Mouse (Mus musculus) common myeloid progenitor, adult 5-6 weeks (primary cell): ENCODE results near the gene Yeats4. TPM values are rescaled to one million over a fixed set of nuclear protein-coding genes. Genes with fewer than 3 reads are reported as not detected.

Experiments used
- ATAC-seq: replicated peaks from 2 replicates; pipeline ENCODE4 v1.8.0; 2016; ENCODE audit warnings: low read depth, mild to moderate bottlenecking, moderate TSS enrichment, inconsistent platforms; ENCODE audit not compliant: poor library complexity, severe bottlenecking
- total RNA-seq: library from RNA; stranded (forward); fragments of 200-1000, 187-1606 nt; gene quantifications from 2 replicates; pipeline ENCODE4 v1.2.3, GENCODE M21; 2017

The Yeats4 gene
- total RNA-seq, 1 experiment from 2014 or later = 192 TPM

- peak; percentile 56; the same call in 1 of the 2 replicates for ATAC-seq
Measured at GRCm38 (mm10) chr10:117203558-117203981, 20.7 kb downstream of the Yeats4 start.

DNA sequence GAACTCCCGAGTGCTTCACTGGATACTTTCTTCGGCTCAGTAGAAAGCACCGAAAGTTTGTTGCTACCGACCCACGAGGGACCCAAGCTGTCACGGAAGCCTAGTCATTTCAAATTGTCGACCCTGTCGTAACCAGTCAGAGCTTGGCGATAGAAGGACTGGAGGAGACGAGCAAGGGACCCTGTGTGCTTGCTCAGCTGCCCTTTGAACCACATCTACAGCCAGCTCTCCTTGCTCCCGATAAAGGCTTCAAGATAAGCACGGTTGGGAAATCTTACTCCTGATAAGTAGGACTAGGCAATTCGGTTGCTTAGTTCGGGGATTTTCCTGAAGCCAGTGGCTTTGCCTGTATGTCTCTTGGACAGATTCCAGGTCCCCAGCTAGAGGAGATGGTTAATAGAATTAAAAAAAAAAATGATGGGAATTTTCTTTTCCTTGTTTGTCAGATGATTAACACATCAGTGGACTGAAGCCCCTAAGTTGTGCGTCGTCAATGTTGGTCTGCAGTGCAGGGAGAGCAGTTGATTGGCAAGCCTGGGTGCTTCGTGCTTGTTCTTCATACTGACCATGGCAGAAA is 21.2 kb downstream of the Yeats4 start:
- no peak for ATAC-seq

DNA sequence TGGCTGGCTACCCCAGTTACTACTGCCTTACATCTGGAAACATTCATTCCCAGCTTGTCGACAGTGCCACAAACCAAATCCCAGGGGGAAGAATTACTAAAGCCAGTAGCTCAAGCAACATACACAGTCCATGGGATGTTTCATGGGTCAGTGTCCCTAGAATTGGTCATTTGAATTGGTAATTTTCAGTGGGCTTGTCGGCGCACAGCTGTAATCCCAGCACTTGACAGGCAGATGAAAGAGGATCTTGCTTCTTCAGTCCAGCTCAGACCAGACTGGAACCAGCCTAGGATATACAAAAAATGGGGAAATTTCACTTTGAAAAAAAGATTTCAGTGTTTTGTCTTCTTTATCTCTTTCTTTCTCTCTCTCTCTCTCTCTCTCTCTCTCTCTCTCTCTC is 24.6 kb downstream of the Yeats4 start:
- ATAC-seq = no peak

DNA sequence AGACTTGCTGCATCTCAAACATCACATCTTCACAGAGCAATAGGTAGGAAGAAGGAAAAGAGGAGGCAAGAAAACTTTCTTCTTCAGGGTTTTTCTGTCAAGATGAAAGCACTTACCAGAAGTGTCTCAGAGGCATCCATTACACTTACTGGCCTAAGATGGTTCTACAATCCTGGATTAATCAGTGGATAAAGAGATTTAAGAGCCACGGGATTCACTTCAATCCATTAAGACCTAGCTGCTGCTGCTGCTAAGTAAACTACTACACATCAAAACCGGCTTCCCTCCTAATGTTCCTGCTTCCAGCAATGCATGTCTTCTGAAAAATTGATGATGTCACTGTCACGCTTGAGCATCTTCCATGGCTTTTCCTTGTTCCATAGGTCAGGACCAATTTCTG is 27.6 kb downstream of the Yeats4 start:
- ATAC-seq = no peak

DNA sequence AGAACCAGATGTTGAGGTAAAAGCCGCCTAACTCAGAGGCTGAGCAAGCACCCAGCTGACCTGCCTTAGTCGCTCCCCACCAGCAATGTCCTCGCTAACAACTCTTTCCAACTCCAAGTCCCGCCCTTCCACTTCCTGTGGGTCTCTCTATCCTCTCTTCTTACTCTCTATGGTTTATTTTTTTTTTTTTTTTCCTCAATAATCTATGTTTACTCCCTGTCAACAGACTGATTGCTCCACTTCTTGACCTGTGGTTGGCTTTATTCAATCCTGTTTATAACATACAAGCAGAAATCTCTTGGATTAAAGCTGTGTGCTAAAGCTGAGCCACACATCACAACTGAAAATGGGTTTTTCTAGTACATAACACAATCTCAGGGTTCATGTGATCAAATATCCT is 28.6 kb downstream of the Yeats4 start:
- ATAC-seq = no peak

- no peak for ATAC-seq
Measured at GRCm38 (mm10) chr10:117195005-117195404, 29.3 kb downstream of the Yeats4 start.

GRCm38 (mm10) chr10:117193364-117193763 is 30.9 kb downstream of the Yeats4 start:
- ATAC-seq = no peak

GRCm38 (mm10) chr10:117185399-117186089 is 38.8 kb downstream of the Yeats4 start:
- no peak for ATAC-seq

- no peak for ATAC-seq
Measured at GRCm38 (mm10) chr10:117181098-117181497, 43.2 kb downstream of the Yeats4 start.

DNA sequence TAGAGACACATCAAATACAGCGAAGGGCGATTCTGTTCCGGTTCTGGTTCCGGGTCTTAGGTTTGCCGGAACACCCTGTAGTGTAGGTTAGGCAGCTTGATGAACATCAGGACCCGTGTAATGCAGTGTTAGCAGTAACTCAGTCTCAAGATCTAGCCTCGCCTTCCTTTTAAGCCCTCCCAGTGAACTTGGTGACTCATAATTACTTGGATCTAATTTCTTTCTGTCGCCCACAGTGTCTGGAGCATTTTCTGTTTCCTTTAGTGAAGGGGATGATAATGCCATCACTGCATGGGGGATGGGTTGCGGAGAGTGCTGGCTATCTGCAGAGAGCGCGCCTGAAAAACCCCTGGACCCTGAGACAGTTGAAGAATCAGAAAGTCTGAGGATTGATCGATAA is 49.7 kb downstream of the Yeats4 start:
- ATAC-seq = no peak

- ATAC-seq = 0 out of 2 replicates have a peak, but pooled peaks have one; percentile 42
Measured at GRCm38 (mm10) chr10:117173566-117174438, 50.5 kb downstream of the Yeats4 start.

- ATAC-seq = no peak
Measured at GRCm38 (mm10) chr10:117173111-117173510, 51.2 kb downstream of the Yeats4 start.

- ATAC-seq = no peak
Measured at GRCm38 (mm10) chr10:117172069-117172468, 52.2 kb downstream of the Yeats4 start.

GRCm38 (mm10) chr10:117166785-117167425 is 57.4 kb downstream of the Yeats4 start:
- ATAC-seq = peak; percentile 58; the same call in 1 of the 2 replicates

Other genes starting within 250 kb of the Yeats4 start
- not detected in 2 replicates for gene Best3, start 238.2 kb downstream of the Yeats4 start, total RNA-seq
- gene Lrrc10, start 179.2 kb downstream of the Yeats4 start, total RNA-seq = not detected in 2 replicates
- 664 and 671 TPM in 2 replicates for gene Cct2, start 160.7 kb downstream of the Yeats4 start, total RNA-seq
- 17.5 and 24.8 TPM in 2 replicates for gene Frs2, start 76.0 kb downstream of the Yeats4 start, total RNA-seq
- not detected in 2 replicates for gene 9530003J23Rik, start 14.2 kb upstream of the Yeats4 start, total RNA-seq
- gene Lyz2, start 57.8 kb upstream of the Yeats4 start, total RNA-seq = 252 and 262 TPM in 2 replicates
- gene Lyz1, start 68.4 kb upstream of the Yeats4 start, total RNA-seq = not detected in 2 replicates
- 152 and 168 TPM in 2 replicates for gene Cpsf6, start 155.5 kb upstream of the Yeats4 start, total RNA-seq